20 mouse cellular contexts compared by ENCODE assay signal in the genomic region with DNA sequence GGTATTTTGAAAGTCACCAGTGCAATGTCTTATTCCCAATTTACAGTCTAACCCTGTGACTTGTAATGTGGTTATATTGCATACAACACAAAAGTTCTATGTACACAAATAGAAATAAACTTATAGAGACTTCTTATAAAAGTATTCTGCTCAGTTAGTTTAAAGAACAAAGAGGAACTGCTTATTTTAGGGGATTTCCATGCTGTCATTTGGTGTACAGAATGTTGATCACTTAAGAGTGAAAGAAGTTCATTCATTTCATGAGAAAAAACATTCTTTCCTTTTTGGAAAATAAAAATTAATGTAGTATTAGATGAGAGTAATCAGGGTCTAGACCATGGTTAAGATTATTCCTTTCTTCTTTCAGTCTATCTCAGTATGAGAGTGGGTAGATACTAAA. TPM values are rescaled to one million over a fixed set of nuclear protein-coding genes. Genes with fewer than 3 reads are reported as not detected.
"Had no signal": no experiment of that assay in that cellular context is flagged by ENCODE, and none has a peak within 500 bp of the region (broad histone marks: within the 10 kb centered on the region; RNA-seq: fewer than 3 reads in every experiment).

No protein-coding gene starts in this region.

- ATAC-seq: liver, embryonic 12.5 days; midbrain, embryonic 13.5 days; midbrain, embryonic 15.5 days had no signal

- DNase-seq: lung, adult 18-20 months; lung, embryonic 14.5 days; lung, postnatal 10 days; lung, postnatal 4 days; retina, postnatal 1 day; right cerebral cortex, adult 18-20 months; right cerebral cortex, postnatal 25 days; right cerebral cortex, postnatal 4 days; spleen, adult 18-20 months; thymus, adult 18-20 months; thymus, postnatal 14 days; thymus, postnatal 36 days had no signal

- H3K4me1 ChIP-seq: liver, embryonic 12.5 days; megakaryocyte, embryonic 14.5 days; midbrain, embryonic 13.5 days; midbrain, embryonic 15.5 days; neural tube, embryonic 12.5 days; stomach, embryonic 15.5 days had no signal

- H3K27ac ChIP-seq: liver, embryonic 12.5 days; liver, embryonic 14.5 days; midbrain, embryonic 13.5 days; midbrain, embryonic 15.5 days; neural tube, embryonic 12.5 days; stomach, embryonic 15.5 days; stomach, postnatal 0 days had no signal

- H3K27me3 ChIP-seq: liver, embryonic 12.5 days; megakaryocyte, embryonic 14.5 days; midbrain, embryonic 13.5 days; midbrain, embryonic 15.5 days; neural tube, embryonic 12.5 days; stomach, embryonic 15.5 days had no signal

- H3K4me3 ChIP-seq: liver, embryonic 12.5 days; megakaryocyte, embryonic 14.5 days; midbrain, embryonic 13.5 days; midbrain, embryonic 15.5 days; neural tube, embryonic 12.5 days; stomach, embryonic 15.5 days had no signal

- H3K36me3 ChIP-seq: liver, embryonic 12.5 days; midbrain, embryonic 13.5 days; midbrain, embryonic 15.5 days; neural tube, embryonic 12.5 days; stomach, embryonic 15.5 days had no signal

RNA-seq across cellular contexts. Expression of a gene that starts 8.2 kb away (rescaled TPM):
- polyA plus RNA-seq: liver, embryonic 12.5 days had no signal
